8 mouse cellular contexts compared by ENCODE assay signal in the genomic region with DNA sequence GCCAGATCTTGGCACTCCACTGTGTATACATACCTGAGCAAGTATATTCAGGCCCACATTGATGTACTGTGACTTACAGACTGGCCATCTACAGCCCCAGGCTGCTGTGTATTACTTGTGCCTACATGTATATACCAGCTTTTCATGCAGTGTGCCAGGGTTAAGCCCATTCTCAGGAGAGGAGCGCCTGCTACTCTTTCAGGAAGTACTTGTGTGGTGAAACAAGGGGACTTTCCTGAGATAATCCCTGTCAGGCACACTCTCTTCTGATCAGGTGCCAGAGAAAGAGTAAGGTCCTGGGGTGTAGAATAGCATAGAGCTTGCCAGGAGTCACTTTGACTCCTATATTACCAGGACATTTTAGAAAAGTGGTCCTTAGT. TPM values are rescaled to one million over a fixed set of nuclear protein-coding genes. Genes with fewer than 3 reads are reported as not detected.
DNase-seq lines count a peak whose midpoint lies in the region; ATAC-seq and TF ChIP-seq lines count a peak whose summit lies in the region.

No protein-coding gene starts in this region.

- H3K9ac ChIP-seq in heart, embryonic 16.5 days (ENCODE audit: low read length) = no peak overlapping the region; the same call in 1 of the 2 replicates
- H3K9ac ChIP-seq in liver, postnatal 0 days (replicated peaks) = peak overlapping the region; percentile 88; the same call in 1 of the 2 replicates

- peaks cover 62% of the 10 kb centered on the region for H3K4me1 ChIP-seq in G1E (ENCODE audit: insufficient read depth, low read depth, low read length)
- H3K4me1 ChIP-seq in heart, embryonic 16.5 days (ENCODE audit: control insufficient read depth, insufficient read depth, low read length) = peaks cover 18% of the 10 kb centered on the region
- H3K4me1 ChIP-seq in liver, postnatal 0 days (ENCODE audit: insufficient read depth) = peaks cover 18% of the 10 kb centered on the region

- H3K4me2 ChIP-seq in heart, embryonic 16.5 days (ENCODE audit: low read depth, low read length) = peak overlapping the region; percentile 93
- H3K4me2 ChIP-seq in liver, postnatal 0 days (ENCODE audit: low read depth, low read length) = peak overlapping the region; percentile 85

- ATAC-seq in CD4-positive, CD25-positive, alpha-beta regulatory T cell, adult 4 months = peak; percentile 54
- no peak for ATAC-seq in G1E (ENCODE audit: extremely low read depth, insufficient number of reproducible peaks, low FRiP score, poor library complexity, severe bottlenecking)
- ATAC-seq in heart, embryonic 16.5 days (replicated peaks; ENCODE audit: extremely low read depth, insufficient read depth, low FRiP score) = no peak
- ATAC-seq in liver, postnatal 0 days = peak; percentile 7

- H3K27me3 ChIP-seq in G1E (ENCODE audit: insufficient read depth, low read length) = no peaks in the 10 kb centered on the region
- H3K27me3 ChIP-seq in heart, embryonic 16.5 days (ENCODE audit: control insufficient read depth, insufficient read depth, low read length) = no peaks in the 10 kb centered on the region
- H3K27me3 ChIP-seq in liver, postnatal 0 days (ENCODE audit: insufficient read depth, low read length) = no peaks in the 10 kb centered on the region

- DNase-seq in G1E (ENCODE audit: low spot score) (no peak), MN1 (ENCODE audit: low spot score) (no peak)
- no peak for DNase-seq in liver, postnatal 0 days
- DNase-seq in adrenal gland, postnatal 14 days = no peak
- DNase-seq in retina, postnatal 1 day = no peak
- DNase-seq in gastrocnemius, postnatal 14 days = no peak

- no peak for TF ChIP-seq CTCF in G1E (IDR thresholded peaks at IDR 0.05; ENCODE audit: low read depth, low read length)
- no peak for TF ChIP-seq CTCF in liver, postnatal 0 days (IDR thresholded peaks at IDR 0.05; ENCODE audit: low read depth)

- H3K27ac ChIP-seq in heart, embryonic 16.5 days (ENCODE audit: low read length) = peak overlapping the region; percentile 88
- peak overlapping the region; percentile 81 for H3K27ac ChIP-seq in liver, postnatal 0 days (ENCODE audit: low read depth)

- TF ChIP-seq EP300 in liver, postnatal 0 days (IDR thresholded peaks at IDR 0.05; ENCODE audit: low read depth) = no peak

- no peaks in the 10 kb centered on the region for H3K9me3 ChIP-seq in G1E (replicated peaks)
- H3K9me3 ChIP-seq in heart, embryonic 16.5 days (replicated peaks; ENCODE audit: control insufficient read depth, low read length) = no peaks in the 10 kb centered on the region
- no peaks in the 10 kb centered on the region for H3K9me3 ChIP-seq in liver, postnatal 0 days (ENCODE audit: low read length)

- intact Hi-C loops in gastrocnemius, postnatal 14 days (cut with DNase I; ENCODE audit: low total_unique reads) = no loop called here

- WGBS in heart, embryonic 16.5 days = 78% methylated on average over 1 of the region's 1 CpGs
- 75% methylated on average over 1 of the region's 1 CpGs for WGBS in liver, postnatal 0 days (ENCODE audit: insufficient replicate concordance)

- H3K36me3 ChIP-seq in G1E (replicated peaks) = peaks cover 41% of the 10 kb centered on the region
- peaks cover 18% of the 10 kb centered on the region for H3K36me3 ChIP-seq in heart, embryonic 16.5 days (ENCODE audit: control insufficient read depth, insufficient read depth)
- H3K36me3 ChIP-seq in liver, postnatal 0 days (replicated peaks; ENCODE audit: insufficient read depth, low read length) = peaks cover 15% of the 10 kb centered on the region

- H3K4me3 ChIP-seq in G1E (ENCODE audit: low read depth, low read length) = peak overlapping the region; percentile 88
- H3K4me3 ChIP-seq in heart, embryonic 16.5 days (ENCODE audit: low read length) = peak overlapping the region; percentile 87
- H3K4me3 ChIP-seq in liver, postnatal 0 days (ENCODE audit: low read depth, low read length) = peak overlapping the region; percentile 73

RNA-seq across cellular contexts. Expression of a gene that starts 0.4 kb away (rescaled TPM):
- 10 to 100 TPM; 29.9 to 39.2 TPM for polyA plus RNA-seq in CD4-positive, CD25-positive, alpha-beta regulatory T cell, adult 4 months (2017; shearing (Covaris generic))
- total RNA-seq in G1E (2014; fragmentation: Nextera tagmentation) (52.4 and 53.0 TPM in 2 replicates), G1E (2017) (20.3 and 22.3 TPM in 2 replicates)
- polyA plus RNA-seq in G1E (2012) = 24.1 and 25.6 TPM in 2 replicates
- 39.8 and 44.3 TPM in 2 replicates for polyA plus RNA-seq in heart, embryonic 16.5 days (2015; fragmentation: Nextera tagmentation; extraction: Ambion mirVana)
- polyA plus RNA-seq in liver, postnatal 0 days (2015; fragmentation: Nextera tagmentation; extraction: Ambion mirVana) = 16.1 and 19.3 TPM in 2 replicates
- total RNA-seq in adrenal gland, postnatal 14 days (2021) = 35.1 and 36.4 TPM in 2 replicates
- 10 to 100 TPM; 15.6 to 17.5 TPM for total RNA-seq in gastrocnemius, postnatal 14 days (2021)

RNA-seq across cellular contexts. Expression of a gene that starts 1.5 kb away (rescaled TPM):
- 1 to 10 TPM; 1.6 to 2.2 TPM for polyA plus RNA-seq in CD4-positive, CD25-positive, alpha-beta regulatory T cell, adult 4 months (2017; shearing (Covaris generic))
- total RNA-seq in G1E (2014; fragmentation: Nextera tagmentation) = 14.7 and 21.2 TPM in 2 replicates
- total RNA-seq in G1E (2017) = 52.8 and 63.1 TPM in 2 replicates
- 112 and 116 TPM in 2 replicates for polyA plus RNA-seq in G1E (2012)
- polyA plus RNA-seq in heart, embryonic 16.5 days (2015; fragmentation: Nextera tagmentation; extraction: Ambion mirVana) = 103 and 110 TPM in 2 replicates
- 8.5 and 9.1 TPM in 2 replicates for polyA plus RNA-seq in liver, postnatal 0 days (2015; fragmentation: Nextera tagmentation; extraction: Ambion mirVana)
- total RNA-seq in adrenal gland, postnatal 14 days (2021) = 29.7 and 30.9 TPM in 2 replicates
- 1 to 10 TPM; 4.1 to 4.6 TPM for total RNA-seq in gastrocnemius, postnatal 14 days (2021)

RNA-seq across cellular contexts. Expression of a gene that starts 19.6 kb away (rescaled TPM):
- under 1 TPM; 0.10 to 0.13 TPM for polyA plus RNA-seq in CD4-positive, CD25-positive, alpha-beta regulatory T cell, adult 4 months (2017; shearing (Covaris generic))
- total RNA-seq in G1E (2014; fragmentation: Nextera tagmentation) (0.15 TPM in 1 of 2 replicates, not detected in the other), G1E (2017) (0.11 and 0.17 TPM in 2 replicates)
- 0.07 TPM in 2 replicates for polyA plus RNA-seq in G1E (2012)
- polyA plus RNA-seq in heart, embryonic 16.5 days (2015; fragmentation: Nextera tagmentation; extraction: Ambion mirVana) = 67.1 and 77.7 TPM in 2 replicates
- polyA plus RNA-seq in liver, postnatal 0 days (2015; fragmentation: Nextera tagmentation; extraction: Ambion mirVana) = 2.7 and 3.9 TPM in 2 replicates
- total RNA-seq in adrenal gland, postnatal 14 days (2021) = 121 and 124 TPM in 2 replicates
- total RNA-seq in gastrocnemius, postnatal 14 days (2021) = 100 to 1,000 TPM; 118 to 125 TPM

RNA-seq across cellular contexts. Expression of a gene that starts 23.6 kb away (rescaled TPM):
- not detected for polyA plus RNA-seq in CD4-positive, CD25-positive, alpha-beta regulatory T cell, adult 4 months (2017; shearing (Covaris generic))
- total RNA-seq in G1E (2014; fragmentation: Nextera tagmentation) = not detected in 2 replicates
- total RNA-seq in G1E (2017) = 0.22 TPM in 1 of 2 replicates, not detected in the other
- polyA plus RNA-seq in G1E (2012) = 0.08 TPM in 1 of 2 replicates, not detected in the other
- polyA plus RNA-seq in heart, embryonic 16.5 days (2015; fragmentation: Nextera tagmentation; extraction: Ambion mirVana) = not detected in 2 replicates
- not detected in 2 replicates for polyA plus RNA-seq in liver, postnatal 0 days (2015; fragmentation: Nextera tagmentation; extraction: Ambion mirVana)
- not detected in 2 replicates for total RNA-seq in adrenal gland, postnatal 14 days (2021)
- not detected for total RNA-seq in gastrocnemius, postnatal 14 days (2021)

RNA-seq across cellular contexts. Expression of a gene that starts 30.5 kb away (rescaled TPM):
- polyA plus RNA-seq in CD4-positive, CD25-positive, alpha-beta regulatory T cell, adult 4 months (2017; shearing (Covaris generic)) = 10 to 100 TPM; 15.1 to 16.6 TPM
- total RNA-seq in G1E (2014; fragmentation: Nextera tagmentation) (70.6 and 197 TPM in 2 replicates), G1E (2017) (41.3 and 44.7 TPM in 2 replicates)
- polyA plus RNA-seq in G1E (2012) = 87.7 and 102 TPM in 2 replicates
- polyA plus RNA-seq in heart, embryonic 16.5 days (2015; fragmentation: Nextera tagmentation; extraction: Ambion mirVana) = 60.1 and 63.5 TPM in 2 replicates
- 13.8 and 17.0 TPM in 2 replicates for polyA plus RNA-seq in liver, postnatal 0 days (2015; fragmentation: Nextera tagmentation; extraction: Ambion mirVana)
- 163 and 175 TPM in 2 replicates for total RNA-seq in adrenal gland, postnatal 14 days (2021)
- 10 to 100 TPM; 85.9 to 92.0 TPM for total RNA-seq in gastrocnemius, postnatal 14 days (2021)

Comparison
In these comparisons a context has a peak if more than half of its experiments do, and no peak if none do; other contexts are left out.
1. ATAC-seq: peak in CD4-positive, CD25-positive, alpha-beta regulatory T cell, adult 4 months (single experiment) and liver, postnatal 0 days (single experiment); none in G1E (single experiment) and heart, embryonic 16.5 days (single experiment).
2. RNA of a gene that starts 1.5 kb away (polyA plus RNA-seq): 112 to 116 TPM in G1E and 103 to 110 TPM in heart, embryonic 16.5 days; 8.5 to 9.1 TPM in liver, postnatal 0 days and 1.6 to 2.2 TPM in CD4-positive, CD25-positive, alpha-beta regulatory T cell, adult 4 months; every median in the first group is over 10 times any median in the second.
3. RNA of a gene that starts 19.6 kb away (polyA plus RNA-seq): 67.1 to 77.7 TPM in heart, embryonic 16.5 days; 2.7 to 3.9 TPM in liver, postnatal 0 days, 0.10 to 0.13 TPM in CD4-positive, CD25-positive, alpha-beta regulatory T cell, adult 4 months and 0.07 TPM in G1E; every median in the first group is over 10 times any median in the second.
4. Peak in every context shown above with its lines, with median percentiles within 50 percentile points of each other: H3K4me3 ChIP-seq.